In genomic region chr5:125387295-125387694, GRCm38 (mm10) we compare ENCODE assay signal across 9 mouse cellular contexts. TPM values are rescaled to one million over a fixed set of nuclear protein-coding genes. Genes with fewer than 3 reads are reported as not detected.
DNase-seq lines count a peak whose midpoint lies in the region; ATAC-seq and TF ChIP-seq lines count a peak whose summit lies in the region.
"Not testable (repeated sequence)": the region's sequence is repeated elsewhere in the genome, so short reads cannot be mapped to it uniquely, and the experiment has no call there.
"Had no signal": no experiment of that assay in that cellular context is flagged by ENCODE, and none has a peak within 500 bp of the region (broad histone marks: within the 10 kb centered on the region; RNA-seq: fewer than 3 reads in every experiment).

No protein-coding gene starts in this region.

- H3K36me3 ChIP-seq in heart, embryonic 12.5 days: peaks cover 22% of the 10 kb centered on the region
- peaks cover 23% of the 10 kb centered on the region for H3K36me3 ChIP-seq in heart, postnatal 0 days (replicated peaks; ENCODE audit: control insufficient read depth, insufficient read depth, low read length)
- H3K36me3 ChIP-seq in macrophage (ENCODE audit: inconsistent target): not testable (repeated sequence)
- peaks cover 26% of the 10 kb centered on the region for H3K36me3 ChIP-seq in small intestine, adult 2 months (ENCODE audit: control insufficient read depth, insufficient read depth, low read length)

- ATAC-seq in heart, embryonic 12.5 days (ENCODE audit: insufficient number of reproducible peaks, low FRiP score); heart, postnatal 0 days (ENCODE audit: insufficient read depth, low read depth): not testable (repeated sequence)

- TF ChIP-seq EP300 in heart, postnatal 0 days (IDR thresholded peaks at IDR 0.05; ENCODE audit: low read depth): not testable (repeated sequence)

- H3K79me2 ChIP-seq in macrophage (ENCODE audit: inconsistent target): peaks cover 48% of the 10 kb centered on the region

- WGBS in heart, embryonic 12.5 days: 87% methylated on average over 5 of the region's 6 CpGs
- 55% methylated on average over 5 of the region's 6 CpGs for WGBS in heart, postnatal 0 days
- 100% methylated on average over 2 of the region's 6 CpGs for WGBS in macrophage (ENCODE audit: missing documents)
- 64% methylated on average over 5 of the region's 6 CpGs for WGBS in small intestine, adult 2 months

- not testable (repeated sequence) for DNase-seq in gastrocnemius, adult 2 months; heart, postnatal 0 days (ENCODE audit: low spot score); left cerebral cortex, adult 2 months (ENCODE audit: extremely low spot score in 1 of 2, low spot score in 2 of 2)
- DNase-seq in kidney, adult 11 months: peak; percentile 5

- H3K27me3 ChIP-seq in heart, embryonic 12.5 days (replicated peaks); heart, postnatal 0 days (ENCODE audit: control insufficient read depth, insufficient read depth, low read length); small intestine, adult 2 months (ENCODE audit: control insufficient read depth, insufficient read depth, low read length): not testable (repeated sequence)

- intact Hi-C loops in gastrocnemius, adult 2 months (cut with DNase I); left cerebral cortex, adult 2 months (cut with DNase I): not testable (repeated sequence)

- not testable (repeated sequence) for TF ChIP-seq POLR2A in bone marrow macrophage, adult 2 months (IDR thresholded peaks at IDR 0.05; ENCODE audit: borderline replicate concordance, low read depth, low read length); small intestine, adult 2 months (IDR thresholded peaks at IDR 0.05; ENCODE audit: low read depth, low read length)

- not testable (repeated sequence) for H3K9me3 ChIP-seq in heart, embryonic 12.5 days (replicated peaks); heart, postnatal 0 days (replicated peaks; ENCODE audit: control insufficient read depth, low read length)

- H3K4me2 ChIP-seq in heart, embryonic 12.5 days: peak overlapping the region; percentile 13; the same call in 1 of the 2 replicates
- H3K4me2 ChIP-seq in heart, postnatal 0 days (ENCODE audit: low read depth, low read length): peak overlapping the region; percentile 30; the same call in 1 of the 2 replicates

- H3K4me1 ChIP-seq in bone marrow macrophage, adult 2 months (ENCODE audit: control insufficient read depth, insufficient read depth, low read length): peaks cover 12% of the 10 kb centered on the region
- H3K4me1 ChIP-seq in heart, embryonic 12.5 days (replicated peaks): peaks cover 26% of the 10 kb centered on the region
- peaks cover 15% of the 10 kb centered on the region for H3K4me1 ChIP-seq in heart, postnatal 0 days (ENCODE audit: control insufficient read depth, insufficient read depth)
- H3K4me1 ChIP-seq in small intestine, adult 2 months (ENCODE audit: control insufficient read depth, insufficient read depth, insufficient read length, low read length): not testable (repeated sequence)

- not testable (repeated sequence) for H3K9ac ChIP-seq in heart, embryonic 12.5 days; heart, postnatal 0 days (replicated peaks; ENCODE audit: low read depth, low read length)

- H3K27ac ChIP-seq in bone marrow macrophage, adult 2 months (ENCODE audit: insufficient read depth, low read depth, low read length); gastrocnemius, adult 2 months; heart, embryonic 12.5 days (ENCODE audit: poor library complexity, severe bottlenecking); heart, postnatal 0 days (ENCODE audit: low read depth); left cerebral cortex, adult 2 months; macrophage; small intestine, adult 2 months (ENCODE audit: insufficient read depth, low read depth, low read length): not testable (repeated sequence)

- H3K4me3 ChIP-seq in bone marrow macrophage, adult 2 months (ENCODE audit: insufficient read depth, low read length): peak overlapping the region; percentile 51
- H3K4me3 ChIP-seq in gastrocnemius, adult 2 months: peak overlapping the region; percentile 51
- not testable (repeated sequence) for H3K4me3 ChIP-seq in heart, embryonic 12.5 days; heart, postnatal 0 days (ENCODE audit: low read depth, low read length)
- H3K4me3 ChIP-seq in left cerebral cortex, adult 2 months: peak overlapping the region; percentile 21; the same call in 1 of the 2 replicates
- peak overlapping the region; percentile 8; the same call in 1 of the 2 replicates for H3K4me3 ChIP-seq in macrophage (ENCODE audit: inconsistent target)
- peak overlapping the region; percentile 16; the same call in 1 of the 2 replicates for H3K4me3 ChIP-seq in small intestine, adult 2 months (ENCODE audit: low read depth, low read length)

- not testable (repeated sequence) for TF ChIP-seq CTCF in bone marrow macrophage, adult 2 months (IDR thresholded peaks at IDR 0.05; ENCODE audit: low read depth, low read length); gastrocnemius, adult 2 months (IDR thresholded peaks at IDR 0.05); heart, postnatal 0 days (IDR thresholded peaks at IDR 0.05; ENCODE audit: low read depth); left cerebral cortex, adult 2 months (IDR thresholded peaks at IDR 0.05); small intestine, adult 2 months (IDR thresholded peaks at IDR 0.05; ENCODE audit: extremely low read depth, insufficient read length, insufficient replicate concordance, low read depth, low read length)

RNA-seq across cellular contexts. Expression of gene Gm10382, which starts 1.8 kb away (rescaled TPM):
- not detected in 2 replicates for polyA plus RNA-seq in bone marrow macrophage, adult 2 months (2012; ENCODE audit: insufficient read depth, insufficient read length, missing spikeins)
- total RNA-seq in gastrocnemius, adult 2 months (2021): not detected
- 0.28 and 0.67 TPM in 2 replicates for polyA plus RNA-seq in heart, embryonic 12.5 days (2016; fragmentation: Nextera tagmentation; extraction: Ambion mirVana)
- total RNA-seq in heart, postnatal 0 days (2014; rRNA removed; ENCODE audit: low replicate concordance): not detected in 2 replicates
- 0.32 and 0.78 TPM in 2 replicates for polyA plus RNA-seq in heart, postnatal 0 days (2015; fragmentation: Nextera tagmentation; extraction: Ambion mirVana)
- total RNA-seq in left cerebral cortex, adult 2 months (2021): under 1 TPM; 0.28 to 0.48 TPM
- 1 to 10 TPM in 20 of 26 experiments, under 1 TPM in 5, not detected in 1; 0.41 to 6.7 (median 1.5) TPM for total RNA-seq in macrophage (2018; cell fraction: chromatin; rRNA removed)
- total RNA-seq in macrophage (2018; cell fraction: cytosol; rRNA removed): under 1 TPM in 20 of 26 experiments, not detected in 6; 0.05 to 0.63 (median 0.18) TPM
- total RNA-seq in macrophage (2018; cell fraction: nucleus; rRNA removed): 10 to 100 TPM in 1 of 26 experiments, 1 to 10 TPM in 18, under 1 TPM in 4, not detected in 3; 0.60 to 10.9 (median 2.2) TPM
- polyA plus RNA-seq in macrophage (2018): not detected in 3 replicates
- polyA plus RNA-seq in small intestine, adult 2 months (2012; rRNA removed): 0.08 and 0.15 TPM in 2 replicates
- total RNA-seq: adrenal gland, postnatal 25 days had no signal

RNA-seq across cellular contexts. Expression of gene Ubc, which starts 2.7 kb away (rescaled TPM):
- polyA plus RNA-seq in bone marrow macrophage, adult 2 months (2012; ENCODE audit: insufficient read depth, insufficient read length, missing spikeins): 808 and 810 TPM in 2 replicates
- 1,000 to 10,000 TPM; 1,479 to 2,293 TPM for total RNA-seq in gastrocnemius, adult 2 months (2021)
- polyA plus RNA-seq in heart, embryonic 12.5 days (2016; fragmentation: Nextera tagmentation; extraction: Ambion mirVana): 840 and 852 TPM in 2 replicates
- total RNA-seq in heart, postnatal 0 days (2014; rRNA removed; ENCODE audit: low replicate concordance): 889 and 1,003 TPM in 2 replicates
- polyA plus RNA-seq in heart, postnatal 0 days (2015; fragmentation: Nextera tagmentation; extraction: Ambion mirVana): 742 and 892 TPM in 2 replicates
- total RNA-seq in left cerebral cortex, adult 2 months (2021): 100 to 1,000 TPM; 846 to 851 TPM
- 100 to 1,000 TPM in 23 of 26 experiments, 10 to 100 TPM in 3; 63.9 to 507 (median 213) TPM for total RNA-seq in macrophage (2018; cell fraction: chromatin; rRNA removed)
- 1,000 to 10,000 TPM in 21 of 26 experiments, 100 to 1,000 TPM in 5; 601 to 2,041 (median 1,305) TPM for total RNA-seq in macrophage (2018; cell fraction: cytosol; rRNA removed)
- 100 to 1,000 TPM; 220 to 953 (median 671) TPM for total RNA-seq in macrophage (2018; cell fraction: nucleus; rRNA removed)
- polyA plus RNA-seq in macrophage (2018): 431 to 1,072 TPM (median 940 TPM) in 3 replicates
- 327 and 848 TPM in 2 replicates for polyA plus RNA-seq in small intestine, adult 2 months (2012; rRNA removed)

RNA-seq across cellular contexts. Expression of gene Scarb1, which starts 46.4 kb away (rescaled TPM):
- 101 and 120 TPM in 2 replicates for polyA plus RNA-seq in bone marrow macrophage, adult 2 months (2012; ENCODE audit: insufficient read depth, insufficient read length, missing spikeins)
- total RNA-seq in gastrocnemius, adult 2 months (2021): 10 to 100 TPM; 11.8 to 16.9 TPM
- 74.3 and 75.2 TPM in 2 replicates for polyA plus RNA-seq in heart, embryonic 12.5 days (2016; fragmentation: Nextera tagmentation; extraction: Ambion mirVana)
- total RNA-seq in heart, postnatal 0 days (2014; rRNA removed; ENCODE audit: low replicate concordance): 79.8 and 84.2 TPM in 2 replicates
- polyA plus RNA-seq in heart, postnatal 0 days (2015; fragmentation: Nextera tagmentation; extraction: Ambion mirVana): 53.7 and 58.2 TPM in 2 replicates
- total RNA-seq in left cerebral cortex, adult 2 months (2021): 10 to 100 TPM; 24.4 to 29.6 TPM
- total RNA-seq in macrophage (2018; cell fraction: chromatin; rRNA removed): 100 to 1,000 TPM in 4 of 26 experiments, 10 to 100 TPM in 21, 1 to 10 TPM in 1; 8.4 to 109 (median 52.5) TPM
- 10 to 100 TPM; 43.9 to 88.4 (median 58.6) TPM for total RNA-seq in macrophage (2018; cell fraction: cytosol; rRNA removed)
- total RNA-seq in macrophage (2018; cell fraction: nucleus; rRNA removed): 100 to 1,000 TPM in 2 of 26 experiments, 10 to 100 TPM in 24; 21.7 to 129 (median 52.7) TPM
- 80.8 to 94.6 TPM (median 83.7 TPM) in 3 replicates for polyA plus RNA-seq in macrophage (2018)
- 19.4 and 70.2 TPM in 2 replicates for polyA plus RNA-seq in small intestine, adult 2 months (2012; rRNA removed)

RNA-seq across cellular contexts. Expression of gene Dhx37, which starts 46.6 kb away (rescaled TPM):
- 13.1 and 18.4 TPM in 2 replicates for polyA plus RNA-seq in bone marrow macrophage, adult 2 months (2012; ENCODE audit: insufficient read depth, insufficient read length, missing spikeins)
- total RNA-seq in gastrocnemius, adult 2 months (2021): 1 to 10 TPM; 4.3 to 4.4 TPM
- 11.0 and 11.4 TPM in 2 replicates for polyA plus RNA-seq in heart, embryonic 12.5 days (2016; fragmentation: Nextera tagmentation; extraction: Ambion mirVana)
- 5.9 and 16.2 TPM in 2 replicates for total RNA-seq in heart, postnatal 0 days (2014; rRNA removed; ENCODE audit: low replicate concordance)
- polyA plus RNA-seq in heart, postnatal 0 days (2015; fragmentation: Nextera tagmentation; extraction: Ambion mirVana): 5.5 and 6.8 TPM in 2 replicates
- total RNA-seq in left cerebral cortex, adult 2 months (2021): 10 to 100 TPM; 12.2 to 12.7 TPM
- 10 to 100 TPM in 21 of 26 experiments, 1 to 10 TPM in 5; 4.6 to 34.3 (median 17.3) TPM for total RNA-seq in macrophage (2018; cell fraction: chromatin; rRNA removed)
- 10 to 100 TPM in 6 of 26 experiments, 1 to 10 TPM in 20; 5.1 to 12.6 (median 8.3) TPM for total RNA-seq in macrophage (2018; cell fraction: cytosol; rRNA removed)
- 10 to 100 TPM in 10 of 26 experiments, 1 to 10 TPM in 16; 5.9 to 22.3 (median 9.2) TPM for total RNA-seq in macrophage (2018; cell fraction: nucleus; rRNA removed)
- polyA plus RNA-seq in macrophage (2018): 6.9 to 16.2 TPM (median 11.8 TPM) in 3 replicates
- polyA plus RNA-seq in small intestine, adult 2 months (2012; rRNA removed): 10.1 and 13.2 TPM in 2 replicates

RNA-seq across cellular contexts. Expression of gene Bri3bp, which starts 54.1 kb away (rescaled TPM):
- polyA plus RNA-seq in bone marrow macrophage, adult 2 months (2012; ENCODE audit: insufficient read depth, insufficient read length, missing spikeins): 11.6 and 11.8 TPM in 2 replicates
- total RNA-seq in gastrocnemius, adult 2 months (2021): 1 to 10 TPM; 2.5 to 3.9 TPM
- polyA plus RNA-seq in heart, embryonic 12.5 days (2016; fragmentation: Nextera tagmentation; extraction: Ambion mirVana): 41.8 and 49.3 TPM in 2 replicates
- 27.8 and 41.5 TPM in 2 replicates for total RNA-seq in heart, postnatal 0 days (2014; rRNA removed; ENCODE audit: low replicate concordance)
- polyA plus RNA-seq in heart, postnatal 0 days (2015; fragmentation: Nextera tagmentation; extraction: Ambion mirVana): 59.2 and 65.8 TPM in 2 replicates
- 10 to 100 TPM; 95.2 to 95.6 TPM for total RNA-seq in left cerebral cortex, adult 2 months (2021)
- total RNA-seq in macrophage (2018; cell fraction: chromatin; rRNA removed): 1 to 10 TPM in 13 of 26 experiments, under 1 TPM in 12, not detected in 1; 0.17 to 5.0 (median 1.0) TPM
- 1 to 10 TPM; 1.5 to 8.9 (median 3.8) TPM for total RNA-seq in macrophage (2018; cell fraction: cytosol; rRNA removed)
- total RNA-seq in macrophage (2018; cell fraction: nucleus; rRNA removed): 1 to 10 TPM; 1.1 to 8.5 (median 2.7) TPM
- 3.6 to 7.6 TPM (median 5.6 TPM) in 3 replicates for polyA plus RNA-seq in macrophage (2018)
- polyA plus RNA-seq in small intestine, adult 2 months (2012; rRNA removed): 28.5 and 33.5 TPM in 2 replicates
